Mouse (Mus musculus): ENCODE data around the gene Magi2. TPM values are rescaled to one million over a fixed set of nuclear protein-coding genes. Genes with fewer than 3 reads are reported as not detected.
"Not testable (repeated sequence)": the region's sequence is repeated elsewhere in the genome, so short reads cannot be mapped to it uniquely, and the experiment has no call there.

Magi2 gene
- total RNA-seq, 2 experiments from 2014 or later, result 0.51 TPM; not detected in 1

GRCm38 (mm10) chr5:20153359-20154125, 926.7 kb downstream of the Magi2 start:
- no peak for ATAC-seq (replicated peaks; ENCODE audit: low FRiP score, poor library complexity, severe bottlenecking)

GRCm38 (mm10) chr5:20196765-20197164, 969.9 kb downstream of the Magi2 start:
- ATAC-seq (replicated peaks; ENCODE audit: low FRiP score, poor library complexity, severe bottlenecking), result no peak

GRCm38 (mm10) chr5:20197395-20197794, 970.6 kb downstream of the Magi2 start:
- ATAC-seq (replicated peaks; ENCODE audit: low FRiP score, poor library complexity, severe bottlenecking), result no peak

GRCm38 (mm10) chr5:20201348-20201747, 974.5 kb downstream of the Magi2 start:
- ATAC-seq (replicated peaks; ENCODE audit: low FRiP score, poor library complexity, severe bottlenecking), result no peak

GRCm38 (mm10) chr5:20208110-20208509, 981.3 kb downstream of the Magi2 start:
- no peak for ATAC-seq (replicated peaks; ENCODE audit: low FRiP score, poor library complexity, severe bottlenecking)

- ATAC-seq (replicated peaks; ENCODE audit: low FRiP score, poor library complexity, severe bottlenecking), result no peak
These were observed 986.5 kb downstream of the Magi2 start for GRCm38 (mm10) chr5:20213299-20213698.

- no peak for ATAC-seq (replicated peaks; ENCODE audit: low FRiP score, poor library complexity, severe bottlenecking)
These were observed 999.8 kb downstream of the Magi2 start for GRCm38 (mm10) chr5:20226471-20227210.

- no peak for ATAC-seq (replicated peaks; ENCODE audit: low FRiP score, poor library complexity, severe bottlenecking)
These were observed 1001.3 kb downstream of the Magi2 start for GRCm38 (mm10) chr5:20227912-20228762.

- ATAC-seq (replicated peaks; ENCODE audit: low FRiP score, poor library complexity, severe bottlenecking), result no peak
These were observed 1005.1 kb downstream of the Magi2 start for GRCm38 (mm10) chr5:20231908-20232307.

- no peak for ATAC-seq (replicated peaks; ENCODE audit: low FRiP score, poor library complexity, severe bottlenecking)
These were observed 1014.7 kb downstream of the Magi2 start for GRCm38 (mm10) chr5:20241523-20241922.

- ATAC-seq (replicated peaks; ENCODE audit: low FRiP score, poor library complexity, severe bottlenecking), result no peak
These were observed 1015.7 kb downstream of the Magi2 start for GRCm38 (mm10) chr5:20242496-20242895.

- ATAC-seq (replicated peaks; ENCODE audit: low FRiP score, poor library complexity, severe bottlenecking), result no peak
These were observed 1022.5 kb downstream of the Magi2 start for GRCm38 (mm10) chr5:20249382-20249781.

GRCm38 (mm10) chr5:20251541-20251940, 1024.7 kb downstream of the Magi2 start:
- ATAC-seq (replicated peaks; ENCODE audit: low FRiP score, poor library complexity, severe bottlenecking), result no peak

GRCm38 (mm10) chr5:20256150-20256868, 1029.5 kb downstream of the Magi2 start:
- ATAC-seq (replicated peaks; ENCODE audit: low FRiP score, poor library complexity, severe bottlenecking), result no peak

- ATAC-seq (replicated peaks; ENCODE audit: low FRiP score, poor library complexity, severe bottlenecking), result no peak
These were observed 1030.1 kb downstream of the Magi2 start for GRCm38 (mm10) chr5:20256933-20257332.

GRCm38 (mm10) chr5:20257419-20257818, 1030.6 kb downstream of the Magi2 start:
- ATAC-seq (replicated peaks; ENCODE audit: low FRiP score, poor library complexity, severe bottlenecking), result no peak

GRCm38 (mm10) chr5:20259719-20260118, 1032.9 kb downstream of the Magi2 start:
- ATAC-seq (replicated peaks; ENCODE audit: low FRiP score, poor library complexity, severe bottlenecking), result no peak

- ATAC-seq (replicated peaks; ENCODE audit: low FRiP score, poor library complexity, severe bottlenecking), result not testable (repeated sequence)
These were observed 1045.8 kb downstream of the Magi2 start for GRCm38 (mm10) chr5:20272680-20273079.

GRCm38 (mm10) chr5:20275632-20276031, 1048.8 kb downstream of the Magi2 start:
- ATAC-seq (replicated peaks; ENCODE audit: low FRiP score, poor library complexity, severe bottlenecking), result no peak

Data from erythroblast, adult 5-6 weeks (primary cell).